Mouse (Mus musculus): ENCODE measurements at regions not wholly inside any gene's neighbourhood (a gene's known extent, or its start where the extent isn't known, plus 50 kb on each side); places are given as distances from the start of the nearest gene placed in this dataset.

DNA sequence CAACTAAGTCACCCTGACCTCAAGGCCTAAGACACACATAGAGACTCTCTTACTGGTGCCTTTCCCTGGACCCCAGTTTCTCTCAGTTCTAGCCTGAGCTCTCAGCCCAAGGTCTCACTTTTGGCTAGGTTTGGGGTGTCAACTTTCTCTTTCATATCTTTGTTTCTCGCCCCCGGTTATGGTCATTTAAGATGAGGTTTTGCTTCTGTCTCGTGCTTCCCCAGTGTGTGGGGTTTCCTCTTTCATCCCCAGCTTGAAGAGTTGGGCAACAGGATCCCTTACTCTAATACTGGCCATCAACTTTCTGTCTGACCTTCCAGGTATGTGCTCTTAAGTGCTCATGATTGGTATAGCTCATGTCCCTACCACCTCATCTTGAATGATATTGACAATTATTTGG, 67.5 kb downstream of the Lmo4 start:
- Histone ChIP-seq H3K4me3 (ENCODE audit: low read depth, low read length) (no peak overlapping the region), H3K27me3 (ENCODE audit: control insufficient read depth, insufficient read depth, low read length) (no peaks in the 10 kb centered on the region), H3K9ac (replicated peaks; ENCODE audit: low read depth, low read length) (no peak overlapping the region), H3K4me2 (ENCODE audit: low read depth, low read length) (no peak overlapping the region), H3K4me1 (ENCODE audit: control insufficient read depth, insufficient read depth, low read length) (no peaks in the 10 kb centered on the region), H3K36me3 (ENCODE audit: control insufficient read depth, insufficient read depth, low read length) (no peaks in the 10 kb centered on the region), H3K27ac (ENCODE audit: low read depth, low read length) (no peak overlapping the region), H3K9me3 (ENCODE audit: control insufficient read depth, low read length) (no peaks in the 10 kb centered on the region)
- no peak for ATAC-seq (ENCODE audit: low read depth)
- WGBS, result 99% methylated on average over 3 of the region's 3 CpGs

GRCm38 (mm10) chr3:144136432-144136831, 68.6 kb downstream of the Lmo4 start:
- WGBS, result 78% methylated on average over 2 of the region's 2 CpGs
- Histone ChIP-seq H3K27ac (ENCODE audit: low read depth, low read length) (no peak overlapping the region), H3K27me3 (ENCODE audit: control insufficient read depth, insufficient read depth, low read length) (no peaks in the 10 kb centered on the region), H3K36me3 (ENCODE audit: control insufficient read depth, insufficient read depth, low read length) (no peaks in the 10 kb centered on the region), H3K4me3 (ENCODE audit: low read depth, low read length) (no peak overlapping the region), H3K9me3 (ENCODE audit: control insufficient read depth, low read length) (no peaks in the 10 kb centered on the region), H3K9ac (replicated peaks; ENCODE audit: low read depth, low read length) (no peak overlapping the region), H3K4me1 (ENCODE audit: control insufficient read depth, insufficient read depth, low read length) (no peaks in the 10 kb centered on the region), H3K4me2 (ENCODE audit: low read depth, low read length) (no peak overlapping the region)
- ATAC-seq (ENCODE audit: low read depth), result no peak

- Histone ChIP-seq H3K27ac (ENCODE audit: low read depth, low read length) (no peak overlapping the region), H3K36me3 (ENCODE audit: control insufficient read depth, insufficient read depth, low read length) (no peaks in the 10 kb centered on the region), H3K4me1 (ENCODE audit: control insufficient read depth, insufficient read depth, low read length) (no peaks in the 10 kb centered on the region), H3K27me3 (ENCODE audit: control insufficient read depth, insufficient read depth, low read length) (no peaks in the 10 kb centered on the region), H3K4me2 (ENCODE audit: low read depth, low read length) (no peak overlapping the region), H3K4me3 (ENCODE audit: low read depth, low read length) (no peak overlapping the region), H3K9me3 (ENCODE audit: control insufficient read depth, low read length) (no peaks in the 10 kb centered on the region), H3K9ac (replicated peaks; ENCODE audit: low read depth, low read length) (no peak overlapping the region)
- 94% methylated on average over 6 of the region's 6 CpGs for WGBS
- ATAC-seq (ENCODE audit: low read depth), result no peak
These were observed 69.4 kb downstream of the Lmo4 start for GRCm38 (mm10) chr3:144135646-144136045.

- H3K27ac ChIP-seq (ENCODE audit: low read depth, low read length), result no peak overlapping the region
- no peak overlapping the region for H3K4me3 ChIP-seq (ENCODE audit: low read depth, low read length)
- H3K27me3 ChIP-seq (ENCODE audit: control insufficient read depth, insufficient read depth, low read length), result no peaks in the 10 kb centered on the region
- WGBS, result 97% methylated on average over 4 of the region's 4 CpGs
- H3K4me1 ChIP-seq (ENCODE audit: control insufficient read depth, insufficient read depth, low read length), result no peaks in the 10 kb centered on the region
- H3K9me3 ChIP-seq (ENCODE audit: control insufficient read depth, low read length), result no peaks in the 10 kb centered on the region
- H3K9ac ChIP-seq (replicated peaks; ENCODE audit: low read depth, low read length), result no peak overlapping the region
- ATAC-seq (ENCODE audit: low read depth), result no peak
- H3K4me2 ChIP-seq (ENCODE audit: low read depth, low read length), result no peak overlapping the region
- H3K36me3 ChIP-seq (ENCODE audit: control insufficient read depth, insufficient read depth, low read length), result no peaks in the 10 kb centered on the region
These were observed 77.0 kb downstream of the Lmo4 start for GRCm38 (mm10) chr3:144128042-144128441.

GRCm38 (mm10) chr3:144124353-144124752, 80.7 kb downstream of the Lmo4 start:
- Histone ChIP-seq H3K4me1 (ENCODE audit: control insufficient read depth, insufficient read depth, low read length) (no peaks in the 10 kb centered on the region), H3K36me3 (ENCODE audit: control insufficient read depth, insufficient read depth, low read length) (no peaks in the 10 kb centered on the region), H3K27ac (ENCODE audit: low read depth, low read length) (no peak overlapping the region), H3K4me3 (ENCODE audit: low read depth, low read length) (no peak overlapping the region), H3K9ac (replicated peaks; ENCODE audit: low read depth, low read length) (no peak overlapping the region), H3K9me3 (ENCODE audit: control insufficient read depth, low read length) (no peaks in the 10 kb centered on the region), H3K27me3 (ENCODE audit: control insufficient read depth, insufficient read depth, low read length) (no peaks in the 10 kb centered on the region), H3K4me2 (ENCODE audit: low read depth, low read length) (no peak overlapping the region)
- peak; percentile 90; the same call in 1 of the 2 replicates for ATAC-seq (ENCODE audit: low read depth)
- WGBS, result 47% methylated on average over 4 of the region's 4 CpGs

DNA sequence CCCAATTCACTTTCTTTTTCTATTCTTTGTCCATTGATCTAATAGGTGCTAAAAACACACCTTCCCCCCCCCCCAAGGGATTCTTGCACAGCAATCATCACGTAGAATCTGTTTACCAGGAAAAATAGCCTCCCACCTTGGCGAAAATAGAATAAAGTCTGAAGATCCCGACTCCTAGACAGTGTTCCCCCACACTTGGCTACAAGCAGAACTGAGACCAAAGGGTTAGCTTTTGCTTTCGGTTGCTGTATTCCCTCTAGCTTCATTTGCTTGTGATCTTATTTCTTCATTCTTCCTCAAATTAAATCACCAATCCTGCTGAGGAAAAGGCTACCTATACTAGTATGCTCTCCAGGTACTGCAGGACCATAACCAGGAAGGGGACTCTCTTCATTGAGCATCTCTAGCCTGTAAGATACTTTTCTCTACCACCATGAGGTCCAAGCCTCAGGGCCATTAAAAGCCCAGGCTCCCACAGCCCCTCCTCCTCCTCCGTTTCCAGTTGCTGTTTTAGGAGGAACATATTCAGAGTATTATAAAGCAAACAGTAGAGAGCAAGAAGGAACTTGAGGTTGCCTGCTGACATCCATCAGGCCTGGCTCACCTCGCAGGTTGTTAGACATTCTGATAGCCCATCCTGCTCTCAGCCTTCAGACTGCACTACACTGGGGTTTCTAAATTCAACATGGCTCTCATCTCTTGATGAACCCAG, 81.5 kb downstream of the Lmo4 start:
- WGBS, result 83% methylated on average over 6 of the region's 6 CpGs
- H3K4me1 ChIP-seq (ENCODE audit: control insufficient read depth, insufficient read depth, low read length), result no peaks in the 10 kb centered on the region
- ATAC-seq (ENCODE audit: low read depth), result no peak
- no peaks in the 10 kb centered on the region for H3K36me3 ChIP-seq (ENCODE audit: control insufficient read depth, insufficient read depth, low read length)
- no peak overlapping the region for H3K4me3 ChIP-seq (ENCODE audit: low read depth, low read length)
- no peaks in the 10 kb centered on the region for H3K27me3 ChIP-seq (ENCODE audit: control insufficient read depth, insufficient read depth, low read length)
- no peak overlapping the region for H3K27ac ChIP-seq (ENCODE audit: low read depth, low read length)
- no peak overlapping the region for H3K9ac ChIP-seq (replicated peaks; ENCODE audit: low read depth, low read length)
- no peak overlapping the region for H3K4me2 ChIP-seq (ENCODE audit: low read depth, low read length)
- H3K9me3 ChIP-seq (ENCODE audit: control insufficient read depth, low read length), result no peaks in the 10 kb centered on the region

DNA sequence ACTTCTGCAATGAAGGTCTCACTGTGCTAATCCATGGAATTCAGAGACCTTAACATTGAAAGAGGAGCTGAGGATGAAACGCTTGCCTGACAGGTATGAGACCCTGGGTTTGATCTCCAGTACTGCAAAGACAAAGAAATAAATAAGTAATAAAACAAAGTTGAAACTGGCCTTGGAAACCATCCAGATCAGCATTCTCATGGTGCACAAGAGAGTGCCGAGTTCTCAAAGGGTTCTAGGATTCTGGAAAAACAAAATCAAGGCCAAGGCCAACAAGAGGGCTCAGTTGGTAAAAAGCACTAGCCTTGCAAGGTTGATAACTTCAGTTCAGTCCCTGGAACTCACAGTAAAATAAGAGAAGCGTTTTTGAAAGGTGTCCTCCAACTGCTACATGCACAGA, 85.9 kb downstream of the Lmo4 start:
- Histone ChIP-seq H3K27ac (ENCODE audit: low read depth, low read length) (no peak overlapping the region), H3K9me3 (ENCODE audit: control insufficient read depth, low read length) (no peaks in the 10 kb centered on the region), H3K4me1 (ENCODE audit: control insufficient read depth, insufficient read depth, low read length) (no peaks in the 10 kb centered on the region), H3K27me3 (ENCODE audit: control insufficient read depth, insufficient read depth, low read length) (no peaks in the 10 kb centered on the region), H3K9ac (replicated peaks; ENCODE audit: low read depth, low read length) (no peak overlapping the region), H3K4me3 (ENCODE audit: low read depth, low read length) (no peak overlapping the region), H3K4me2 (ENCODE audit: low read depth, low read length) (no peak overlapping the region), H3K36me3 (ENCODE audit: control insufficient read depth, insufficient read depth, low read length) (no peaks in the 10 kb centered on the region)
- WGBS, result 77% methylated on average over 3 of the region's 3 CpGs
- no peak for ATAC-seq (ENCODE audit: low read depth)

DNA sequence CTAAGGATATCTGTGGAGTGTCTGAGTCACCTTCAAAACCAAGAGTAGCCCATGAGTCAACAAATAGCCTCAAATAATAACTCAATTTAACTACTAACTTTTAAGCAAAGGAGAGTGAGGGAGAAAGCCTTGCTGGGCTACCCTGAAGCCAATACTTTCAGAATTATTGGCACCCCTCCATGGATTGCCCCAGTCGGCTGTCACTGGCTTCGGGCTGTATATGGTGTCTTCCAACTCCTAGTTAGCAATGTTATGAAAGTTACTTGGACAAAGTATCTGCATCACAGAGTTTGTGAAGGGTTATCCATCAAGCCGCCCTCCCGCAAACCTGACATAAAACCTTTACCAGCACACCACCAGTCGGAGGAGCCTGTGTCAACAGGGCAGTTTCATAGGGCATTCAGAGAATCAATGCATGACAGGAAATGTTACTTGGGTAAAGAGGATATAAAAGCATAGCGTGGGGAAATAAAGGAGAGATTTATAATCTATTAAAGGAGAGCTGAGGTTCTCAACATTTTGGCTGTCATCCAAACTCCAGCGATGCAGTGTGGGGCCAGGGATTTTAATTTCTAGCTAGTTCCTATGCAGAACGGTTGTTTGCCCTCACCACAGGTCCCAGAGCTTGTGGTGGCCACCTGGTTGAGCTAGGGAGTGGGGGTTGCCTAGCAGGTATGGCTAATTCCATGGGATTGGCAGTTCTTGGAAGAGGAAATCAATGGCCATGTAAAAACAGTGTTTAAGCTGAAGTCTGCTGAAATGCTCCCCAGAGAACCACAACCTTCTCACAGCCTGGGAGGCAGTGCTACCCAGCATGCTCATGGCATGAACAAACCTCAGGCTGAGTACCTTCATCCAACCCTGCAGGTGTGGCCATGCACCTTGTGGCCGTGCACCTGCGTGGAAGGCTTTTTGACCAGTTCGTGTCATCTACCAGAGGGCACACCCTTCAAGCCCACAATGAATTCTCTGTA, 91.1 kb downstream of the Lmo4 start:
- H3K36me3 ChIP-seq (ENCODE audit: control insufficient read depth, insufficient read depth, low read length), result no peaks in the 10 kb centered on the region
- no peak overlapping the region for H3K27ac ChIP-seq (ENCODE audit: low read depth, low read length)
- no peaks in the 10 kb centered on the region for H3K27me3 ChIP-seq (ENCODE audit: control insufficient read depth, insufficient read depth, low read length)
- 75% methylated on average over 11 of the region's 11 CpGs for WGBS
- no peak overlapping the region for H3K4me2 ChIP-seq (ENCODE audit: low read depth, low read length)
- no peak overlapping the region for H3K9ac ChIP-seq (replicated peaks; ENCODE audit: low read depth, low read length)
- H3K4me1 ChIP-seq (ENCODE audit: control insufficient read depth, insufficient read depth, low read length), result no peaks in the 10 kb centered on the region
- H3K4me3 ChIP-seq (ENCODE audit: low read depth, low read length), result no peak overlapping the region
- H3K9me3 ChIP-seq (ENCODE audit: control insufficient read depth, low read length), result no peaks in the 10 kb centered on the region
- ATAC-seq (ENCODE audit: low read depth), result no peak

Data from neural tube, embryonic 14.5 days (tissue).